Mouse (Mus musculus): ENCODE measurements around the gene Cers5.

- TF ChIP-seq CTCF (IDR thresholded peaks at IDR 0.05; ENCODE audit: low read depth, low read length): no peak
- no peak for TF ChIP-seq TAL1 (conservative IDR thresholded peaks at IDR 0.05; ENCODE audit: low read depth, low read length)
- TF ChIP-seq POLR2AphosphoS5 (IDR thresholded peaks at IDR 0.05; ENCODE audit: insufficient replicate concordance, low read depth, low read length): no peak
Observed at GRCm38 (mm10) chr15:99778677-99779335, 6.1 kb upstream of the Cers5 start.
